ENCODE assay signal across 10 mouse cellular contexts in genomic region chr3:36229941-36230340, GRCm38 (mm10). TPM values are rescaled to one million over a fixed set of nuclear protein-coding genes. Genes with fewer than 3 reads are reported as not detected.
"Had no signal": no experiment of that assay in that cellular context is flagged by ENCODE, and none has a peak within 500 bp of the region (broad histone marks: within the 10 kb centered on the region; RNA-seq: fewer than 3 reads in every experiment).

No protein-coding gene starts in this region.

- DNase-seq: lung, adult 18-20 months; lung, embryonic 14.5 days; lung, postnatal 10 days; lung, postnatal 4 days; midbrain, embryonic 14.5 days; right cerebral cortex, postnatal 14 days; thymus, adult 2 months; thymus, postnatal 36 days had no signal

RNA-seq across cellular contexts. Expression of gene Qrfpr, which starts 7.8 kb away (rescaled TPM):
- total RNA-seq: megakaryocyte-erythroid progenitor cell, adult 5-6 weeks; neutrophil, adult 5-6 weeks had no signal
